10 mouse cellular contexts compared by ENCODE assay signal in genomic region chr13:49651136-49651535, GRCm38 (mm10). TPM values are rescaled to one million over a fixed set of nuclear protein-coding genes. Genes with fewer than 3 reads are reported as not detected.
A peak's percentile ranks its signal among the peaks of the same experiment; 100 is the strongest.
DNase-seq lines count a peak whose midpoint lies in the region; ATAC-seq lines count a peak whose summit lies in the region.
"Had no signal": no experiment of that assay in that cellular context is flagged by ENCODE, and none has a peak within 500 bp of the region (broad histone marks: within the 10 kb centered on the region; RNA-seq: fewer than 3 reads in every experiment).

No protein-coding gene starts in this region.

- no peak overlapping the region for H3K27ac ChIP-seq in heart, embryonic 14.5 days (replicated peaks in 1 of 2; ENCODE audit: control insufficient read depth in 1 of 2, insufficient read depth in 1 of 2, low read depth in 2 of 2, low read length in 2 of 2)
- H3K27ac ChIP-seq in midbrain, embryonic 13.5 days = no peak overlapping the region
- H3K27ac ChIP-seq in midbrain, embryonic 15.5 days = no peak overlapping the region
- no peak overlapping the region for H3K27ac ChIP-seq in embryonic facial prominence, embryonic 13.5 days
- H3K27ac ChIP-seq in stomach, embryonic 14.5 days (ENCODE audit: low read length) = no peak overlapping the region

- no peak for DNase-seq in heart, postnatal 36 days
- no peak for DNase-seq in right cerebral cortex, adult 2 months (ENCODE audit: low spot score in 2 of 2)
- DNase-seq: cerebellum, adult 2 months; gastrocnemius, postnatal 10 days had no signal

- no peak overlapping the region for H3K4me3 ChIP-seq in heart, embryonic 14.5 days (ENCODE audit: control insufficient read depth in 1 of 2, insufficient read depth in 1 of 2, low read depth in 1 of 2, low read length in 2 of 2)
- H3K4me3 ChIP-seq in midbrain, embryonic 13.5 days (replicated peaks) = no peak overlapping the region
- no peak overlapping the region for H3K4me3 ChIP-seq in midbrain, embryonic 15.5 days
- no peak overlapping the region for H3K4me3 ChIP-seq in embryonic facial prominence, embryonic 13.5 days
- H3K4me3 ChIP-seq in stomach, embryonic 14.5 days (ENCODE audit: low read depth, low read length) = no peak overlapping the region

- H3K4me2 ChIP-seq in heart, embryonic 14.5 days (ENCODE audit: low read length) = peak overlapping the region; percentile 84
- H3K4me2 ChIP-seq in midbrain, embryonic 13.5 days (replicated peaks) = peak overlapping the region; percentile 87
- no peak overlapping the region for H3K4me2 ChIP-seq in midbrain, embryonic 15.5 days
- H3K4me2 ChIP-seq in embryonic facial prominence, embryonic 13.5 days = peak overlapping the region; percentile 89
- peak overlapping the region; percentile 59 for H3K4me2 ChIP-seq in stomach, embryonic 14.5 days (replicated peaks; ENCODE audit: low read depth, low read length)

- peaks cover 11% of the 10 kb centered on the region; the same call in 1 of the 2 replicates for H3K36me3 ChIP-seq in heart, embryonic 14.5 days (ENCODE audit: control insufficient read depth, insufficient read depth, low read length)
- H3K36me3 ChIP-seq in midbrain, embryonic 13.5 days = no peaks in the 10 kb centered on the region
- H3K36me3 ChIP-seq in midbrain, embryonic 15.5 days (replicated peaks) = no peaks in the 10 kb centered on the region
- no peaks in the 10 kb centered on the region for H3K36me3 ChIP-seq in embryonic facial prominence, embryonic 13.5 days
- H3K36me3 ChIP-seq in stomach, embryonic 14.5 days (ENCODE audit: control insufficient read depth, insufficient read depth, low read length) = no peaks in the 10 kb centered on the region

- no peak for ATAC-seq in heart, embryonic 14.5 days (ENCODE audit: insufficient number of reproducible peaks, insufficient read depth, low FRiP score, low read depth)
- ATAC-seq in midbrain, embryonic 13.5 days = no peak
- ATAC-seq in midbrain, embryonic 15.5 days (replicated peaks) = no peak
- ATAC-seq in embryonic facial prominence, embryonic 13.5 days (ENCODE audit: insufficient number of reproducible peaks, insufficient read depth, low FRiP score, low TSS enrichment, low read depth) = no peak
- no peak for ATAC-seq in stomach, embryonic 14.5 days (ENCODE audit: insufficient number of reproducible peaks, insufficient read depth, low FRiP score, low read depth)
- ATAC-seq in granulocyte monocyte progenitor cell, adult 5-6 weeks (replicated peaks; ENCODE audit: poor library complexity, severe bottlenecking) = no peak

- intact Hi-C loops in heart, postnatal 36 days (cut with DNase I) = loop anchor here (5.0 to 10.0 kb wide), 2 partner anchors 309 to 436 kb away; partner anchors contain the start of genes Bicd2 and Card19

- H3K4me1 ChIP-seq in heart, embryonic 14.5 days (ENCODE audit: control insufficient read depth in 2 of 2, insufficient read depth in 2 of 2, low read length in 2 of 2) = peaks cover 0 to 14% of the 10 kb centered on the region in 2 experiments; a peak in 2 of 4 replicates
- H3K4me1 ChIP-seq in midbrain, embryonic 13.5 days (replicated peaks) = peaks cover 21% of the 10 kb centered on the region
- H3K4me1 ChIP-seq in midbrain, embryonic 15.5 days = peaks cover 15% of the 10 kb centered on the region
- peaks cover 17% of the 10 kb centered on the region for H3K4me1 ChIP-seq in embryonic facial prominence, embryonic 13.5 days
- H3K4me1 ChIP-seq in stomach, embryonic 14.5 days (ENCODE audit: control insufficient read depth, insufficient read depth, low read length) = 0 out of 2 replicates have a peak, but pooled peaks cover 5% of the 10 kb centered on the region

- no peaks in the 10 kb centered on the region for H3K27me3 ChIP-seq in heart, embryonic 14.5 days (ENCODE audit: control insufficient read depth, insufficient read depth, low read length)
- no peaks in the 10 kb centered on the region for H3K27me3 ChIP-seq in midbrain, embryonic 13.5 days
- no peaks in the 10 kb centered on the region for H3K27me3 ChIP-seq in midbrain, embryonic 15.5 days (replicated peaks)
- H3K27me3 ChIP-seq in embryonic facial prominence, embryonic 13.5 days = no peaks in the 10 kb centered on the region
- no peaks in the 10 kb centered on the region for H3K27me3 ChIP-seq in stomach, embryonic 14.5 days (ENCODE audit: control insufficient read depth, insufficient read depth, low read length)

- H3K9ac ChIP-seq in heart, embryonic 14.5 days (ENCODE audit: low read length) = no peak overlapping the region
- no peak overlapping the region for H3K9ac ChIP-seq in midbrain, embryonic 13.5 days (replicated peaks)
- no peak overlapping the region for H3K9ac ChIP-seq in midbrain, embryonic 15.5 days
- H3K9ac ChIP-seq in embryonic facial prominence, embryonic 13.5 days = 0 out of 2 replicates have a peak overlapping the region, but pooled peaks have one; percentile 32
- H3K9ac ChIP-seq in stomach, embryonic 14.5 days (replicated peaks; ENCODE audit: low read depth, low read length) = no peak overlapping the region

- H3K9me3 ChIP-seq in heart, embryonic 14.5 days (ENCODE audit: control insufficient read depth, low read length) = no peaks in the 10 kb centered on the region
- no peaks in the 10 kb centered on the region for H3K9me3 ChIP-seq in midbrain, embryonic 13.5 days
- H3K9me3 ChIP-seq in midbrain, embryonic 15.5 days = no peaks in the 10 kb centered on the region
- no peaks in the 10 kb centered on the region for H3K9me3 ChIP-seq in embryonic facial prominence, embryonic 13.5 days
- no peaks in the 10 kb centered on the region for H3K9me3 ChIP-seq in stomach, embryonic 14.5 days (ENCODE audit: control insufficient read depth, low read depth, low read length)

- 20% methylated on average over 2 of the region's 2 CpGs for WGBS in heart, embryonic 14.5 days
- WGBS in midbrain, embryonic 13.5 days = 47% methylated on average over 2 of the region's 2 CpGs
- WGBS in midbrain, embryonic 15.5 days = 43% methylated on average over 2 of the region's 2 CpGs
- 22% methylated on average over 2 of the region's 2 CpGs for WGBS in embryonic facial prominence, embryonic 13.5 days
- WGBS in stomach, embryonic 14.5 days = 30% methylated on average over 2 of the region's 2 CpGs

RNA-seq across cellular contexts. Expression of gene Cenpp, which starts 1.4 kb away (rescaled TPM):
- polyA plus RNA-seq in heart, embryonic 14.5 days (2014; fragmentation: Nextera tagmentation; extraction: Ambion mirVana) = 27.5 and 27.7 TPM in 2 replicates
- 1 to 10 TPM; 1.8 to 3.1 TPM for total RNA-seq in heart, postnatal 36 days (2021)
- 12.7 and 13.7 TPM in 2 replicates for polyA plus RNA-seq in midbrain, embryonic 13.5 days (2015; fragmentation: Nextera tagmentation; extraction: Ambion mirVana)
- 5.7 and 6.2 TPM in 2 replicates for polyA plus RNA-seq in midbrain, embryonic 15.5 days (2015; fragmentation: Nextera tagmentation; extraction: Ambion mirVana)
- polyA plus RNA-seq in embryonic facial prominence, embryonic 13.5 days (2015; fragmentation: Nextera tagmentation; extraction: Ambion mirVana) = 27.2 and 29.4 TPM in 2 replicates
- 29.3 and 29.6 TPM in 2 replicates for polyA plus RNA-seq in stomach, embryonic 14.5 days (2014; fragmentation: Nextera tagmentation; extraction: Ambion mirVana)
- 23.0 and 27.6 TPM in 2 replicates for total RNA-seq in granulocyte monocyte progenitor cell, adult 5-6 weeks (2014; fragmentation: Nextera tagmentation)
- 41.8 and 46.5 TPM in 2 replicates for total RNA-seq in granulocyte monocyte progenitor cell, adult 5-6 weeks (2017)

RNA-seq across cellular contexts. Expression of gene Nol8, which starts 1.7 kb away (rescaled TPM):
- polyA plus RNA-seq in heart, embryonic 14.5 days (2014; fragmentation: Nextera tagmentation; extraction: Ambion mirVana) = 9.7 and 14.3 TPM in 2 replicates
- 10 to 100 TPM; 20.6 to 21.1 TPM for total RNA-seq in heart, postnatal 36 days (2021)
- 20.5 and 23.0 TPM in 2 replicates for polyA plus RNA-seq in midbrain, embryonic 13.5 days (2015; fragmentation: Nextera tagmentation; extraction: Ambion mirVana)
- 16.1 and 19.9 TPM in 2 replicates for polyA plus RNA-seq in midbrain, embryonic 15.5 days (2015; fragmentation: Nextera tagmentation; extraction: Ambion mirVana)
- 17.1 and 17.5 TPM in 2 replicates for polyA plus RNA-seq in embryonic facial prominence, embryonic 13.5 days (2015; fragmentation: Nextera tagmentation; extraction: Ambion mirVana)
- 16.0 and 18.6 TPM in 2 replicates for polyA plus RNA-seq in stomach, embryonic 14.5 days (2014; fragmentation: Nextera tagmentation; extraction: Ambion mirVana)
- 37.6 and 37.7 TPM in 2 replicates for total RNA-seq in granulocyte monocyte progenitor cell, adult 5-6 weeks (2014; fragmentation: Nextera tagmentation)
- total RNA-seq in granulocyte monocyte progenitor cell, adult 5-6 weeks (2017) = 45.2 and 48.8 TPM in 2 replicates

RNA-seq across cellular contexts. Expression of gene Iars, which starts 30.8 kb away (rescaled TPM):
- polyA plus RNA-seq in heart, embryonic 14.5 days (2014; fragmentation: Nextera tagmentation; extraction: Ambion mirVana) = 52.0 and 59.3 TPM in 2 replicates
- total RNA-seq in heart, postnatal 36 days (2021) = 10 to 100 TPM; 68.4 to 68.7 TPM
- polyA plus RNA-seq in midbrain, embryonic 13.5 days (2015; fragmentation: Nextera tagmentation; extraction: Ambion mirVana) = 57.7 and 61.0 TPM in 2 replicates
- 50.0 and 50.4 TPM in 2 replicates for polyA plus RNA-seq in midbrain, embryonic 15.5 days (2015; fragmentation: Nextera tagmentation; extraction: Ambion mirVana)
- 66.6 and 75.3 TPM in 2 replicates for polyA plus RNA-seq in embryonic facial prominence, embryonic 13.5 days (2015; fragmentation: Nextera tagmentation; extraction: Ambion mirVana)
- polyA plus RNA-seq in stomach, embryonic 14.5 days (2014; fragmentation: Nextera tagmentation; extraction: Ambion mirVana) = 79.2 and 85.3 TPM in 2 replicates
- total RNA-seq in granulocyte monocyte progenitor cell, adult 5-6 weeks (2014; fragmentation: Nextera tagmentation) = 72.0 and 84.6 TPM in 2 replicates
- total RNA-seq in granulocyte monocyte progenitor cell, adult 5-6 weeks (2017) = 66.2 and 72.0 TPM in 2 replicates

RNA-seq across cellular contexts. Expression of gene Ogn, which starts 43.3 kb away (rescaled TPM):
- polyA plus RNA-seq in heart, embryonic 14.5 days (2014; fragmentation: Nextera tagmentation; extraction: Ambion mirVana) = 30.3 and 39.4 TPM in 2 replicates
- 10 to 100 TPM; 78.1 to 94.6 TPM for total RNA-seq in heart, postnatal 36 days (2021)
- 6.6 and 6.7 TPM in 2 replicates for polyA plus RNA-seq in midbrain, embryonic 13.5 days (2015; fragmentation: Nextera tagmentation; extraction: Ambion mirVana)
- polyA plus RNA-seq in midbrain, embryonic 15.5 days (2015; fragmentation: Nextera tagmentation; extraction: Ambion mirVana) = 12.4 TPM in 2 replicates
- 90.4 and 112 TPM in 2 replicates for polyA plus RNA-seq in embryonic facial prominence, embryonic 13.5 days (2015; fragmentation: Nextera tagmentation; extraction: Ambion mirVana)
- 103 and 117 TPM in 2 replicates for polyA plus RNA-seq in stomach, embryonic 14.5 days (2014; fragmentation: Nextera tagmentation; extraction: Ambion mirVana)
- not detected in 2 replicates for total RNA-seq in granulocyte monocyte progenitor cell, adult 5-6 weeks (2014; fragmentation: Nextera tagmentation)
- 0.56 TPM in 1 of 2 replicates, not detected in the other for total RNA-seq in granulocyte monocyte progenitor cell, adult 5-6 weeks (2017)
